Mouse (Mus musculus) frontal cortex, postnatal 10 days (tissue): ENCODE results near the gene Aftph.

Experiments used
- DNase-seq, 2 experiments: peaks; one replicate each; pipeline ENCODE4 v3.0.0; 2022; ENCODE audit warnings: low spot score in 2 of 2, mixed read lengths in 1 of 2

Aftph gene

DNA sequence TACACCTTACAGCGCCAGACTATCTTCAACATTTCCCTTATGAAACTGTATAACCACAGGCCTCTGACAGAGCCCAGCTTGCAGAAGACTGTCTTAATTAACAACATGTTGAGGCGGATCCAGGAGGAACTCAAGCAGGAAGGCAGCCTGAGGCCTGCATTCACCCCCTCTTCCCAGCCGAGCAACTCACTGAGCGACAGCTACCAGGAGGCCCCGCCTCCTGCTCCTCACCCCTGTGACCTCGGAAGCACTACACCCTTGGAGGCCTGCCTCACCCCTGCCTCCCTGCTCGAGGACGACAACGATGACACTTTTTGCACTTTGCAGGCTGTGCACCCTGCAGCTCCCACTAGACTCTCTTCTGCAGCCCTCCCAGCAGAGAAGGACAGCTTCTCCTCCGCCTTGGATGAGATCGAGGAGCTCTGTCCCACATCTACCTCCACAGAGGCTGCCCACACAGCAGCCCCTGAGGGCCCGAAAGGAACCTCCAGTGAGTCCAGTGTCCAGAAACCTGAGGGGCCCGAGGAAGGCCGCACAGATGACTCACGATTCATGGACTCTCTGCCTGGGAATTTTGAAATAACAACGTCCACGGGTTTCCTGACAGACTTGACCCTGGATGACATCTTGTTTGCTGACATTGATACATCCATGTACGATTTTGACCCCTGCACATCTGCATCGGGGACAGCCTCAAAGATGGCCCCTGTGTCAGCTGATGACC, 93.3 kb downstream of the Aftph start:
- no peak for DNase-seq

DNA sequence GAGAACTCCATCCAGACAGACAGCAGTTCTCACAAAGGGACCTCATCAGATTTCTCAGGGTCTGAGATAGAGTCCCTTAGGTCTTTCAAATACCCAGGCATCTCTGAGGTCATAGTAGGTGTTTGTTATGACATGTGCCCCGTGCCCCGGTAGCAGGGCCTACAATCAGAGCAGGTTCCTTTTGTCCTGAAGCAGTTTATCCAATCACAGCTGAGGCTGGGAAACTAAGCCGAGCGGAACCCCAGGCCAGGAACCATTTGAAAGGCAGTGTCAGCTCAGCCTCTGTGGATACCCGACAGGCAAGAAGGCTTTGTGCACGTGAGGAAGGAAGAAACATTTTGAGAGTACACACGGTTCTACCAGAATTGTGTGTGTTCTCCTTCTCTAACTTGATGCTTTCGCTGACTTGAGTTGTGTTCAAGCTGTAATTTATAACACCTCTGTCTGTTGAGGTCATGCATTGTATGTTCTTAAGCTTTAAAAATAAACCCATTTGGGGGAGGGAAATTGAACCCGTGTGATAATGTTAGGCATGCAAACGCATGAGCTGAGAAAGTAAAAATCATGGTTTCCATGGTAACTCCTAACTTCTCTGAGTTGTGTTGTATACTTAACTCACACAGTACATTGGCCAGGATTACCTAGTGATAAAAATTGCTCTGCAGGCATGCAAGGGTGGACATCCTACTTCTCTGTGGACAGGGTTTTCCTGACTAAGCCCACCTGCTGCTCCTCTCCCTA, 94.2 kb downstream of the Aftph start:
- DNase-seq, result no peak

GRCm38 (mm10) chr11:20646142-20646541, 95.2 kb downstream of the Aftph start:
- no peak for DNase-seq

DNA sequence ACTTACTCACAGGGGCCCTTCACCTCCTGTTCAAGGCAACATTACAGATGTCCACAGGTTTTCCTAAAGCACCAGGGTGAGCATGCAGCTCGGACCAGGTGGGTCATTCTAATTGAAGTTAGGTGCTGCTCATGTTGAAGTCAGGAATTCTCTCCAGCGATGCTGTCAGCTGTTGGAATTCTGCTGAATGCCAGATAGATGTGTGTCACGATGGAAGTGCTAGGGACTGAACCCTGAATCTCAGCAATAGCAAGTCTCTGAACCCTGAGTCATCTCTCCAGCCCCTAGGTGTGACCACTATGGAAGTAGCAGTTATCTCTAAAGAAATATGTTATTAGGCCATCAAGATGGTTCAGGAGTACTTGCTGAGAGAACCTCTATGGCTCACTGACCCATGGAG, 95.9 kb downstream of the Aftph start:
- DNase-seq, result no peak

DNA sequence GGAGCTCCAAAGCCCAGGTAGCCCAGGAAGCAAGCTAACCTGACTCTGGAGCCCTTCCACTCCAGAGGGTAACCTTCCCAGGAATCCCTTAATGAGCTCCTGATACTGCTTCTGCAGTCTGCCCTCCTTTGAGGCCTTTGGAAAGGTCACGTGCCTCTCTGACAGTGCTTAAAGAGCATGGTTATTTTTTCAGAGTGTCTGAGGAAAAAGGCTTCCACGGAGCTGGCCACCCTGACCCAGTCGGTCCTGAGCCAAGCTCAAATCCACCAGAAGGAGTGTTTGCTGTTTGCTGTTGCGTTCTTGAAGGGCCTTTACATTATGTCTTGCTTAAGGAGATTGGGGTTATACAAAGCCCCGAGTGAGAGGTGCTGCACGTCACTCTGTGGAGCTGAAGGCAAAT, 96.5 kb downstream of the Aftph start:
- DNase-seq, result no peak

- DNase-seq, result no peak
These were observed 97.2 kb downstream of the Aftph start for GRCm38 (mm10) chr11:20644166-20644565.

GRCm38 (mm10) chr11:20643161-20643560, 98.2 kb downstream of the Aftph start:
- no peak for DNase-seq

- no peak for DNase-seq
These were observed 99.1 kb downstream of the Aftph start for GRCm38 (mm10) chr11:20642321-20642720.

DNA sequence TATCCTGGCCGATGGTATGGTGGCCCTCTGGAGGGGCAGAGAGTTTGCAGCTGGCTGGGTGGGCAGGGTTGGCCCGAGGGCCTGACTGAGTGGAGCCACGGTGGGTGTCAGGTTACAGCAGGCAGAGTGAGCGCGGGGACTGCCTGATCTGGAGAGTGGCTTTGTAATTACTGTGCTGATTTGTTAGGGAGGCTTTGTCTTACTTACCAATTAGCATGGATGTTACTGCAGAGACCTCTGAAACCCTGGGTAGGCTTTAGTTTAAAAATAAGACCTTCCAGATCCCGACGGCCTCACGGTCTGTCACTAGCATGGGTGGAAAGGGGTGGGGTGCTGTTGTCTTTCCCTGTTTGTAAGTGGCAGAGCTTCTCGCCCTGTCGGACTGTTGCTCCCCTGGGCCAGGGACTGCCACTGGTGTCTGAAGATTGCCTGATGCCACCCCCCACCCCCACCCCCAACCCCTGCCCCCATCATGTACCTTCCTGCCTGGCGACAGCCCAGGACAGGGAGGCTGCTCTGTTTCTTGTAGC, 101.4 kb downstream of the Aftph start:
- no peak for DNase-seq

DNA sequence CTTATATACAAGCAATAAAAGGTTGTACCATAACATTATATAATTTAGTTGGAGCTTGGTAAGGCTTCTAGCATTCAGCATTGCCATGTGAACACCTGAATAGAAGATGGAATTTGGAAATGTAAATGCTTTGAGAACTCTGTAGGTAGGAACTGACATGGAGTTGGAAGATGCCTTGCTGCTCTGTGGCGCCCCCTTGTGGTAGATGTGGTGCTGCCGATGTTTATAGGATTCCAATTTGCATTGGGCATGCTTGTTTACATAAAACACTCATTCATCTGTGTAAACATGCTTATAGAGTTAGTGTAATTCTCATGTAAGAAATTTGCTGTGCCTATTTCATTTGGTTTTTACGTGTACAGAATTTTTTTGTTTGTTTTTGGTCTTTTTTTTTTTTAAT, 102.5 kb downstream of the Aftph start:
- DNase-seq, result peak in 1 of 2 experiments; percentile 53

DNA sequence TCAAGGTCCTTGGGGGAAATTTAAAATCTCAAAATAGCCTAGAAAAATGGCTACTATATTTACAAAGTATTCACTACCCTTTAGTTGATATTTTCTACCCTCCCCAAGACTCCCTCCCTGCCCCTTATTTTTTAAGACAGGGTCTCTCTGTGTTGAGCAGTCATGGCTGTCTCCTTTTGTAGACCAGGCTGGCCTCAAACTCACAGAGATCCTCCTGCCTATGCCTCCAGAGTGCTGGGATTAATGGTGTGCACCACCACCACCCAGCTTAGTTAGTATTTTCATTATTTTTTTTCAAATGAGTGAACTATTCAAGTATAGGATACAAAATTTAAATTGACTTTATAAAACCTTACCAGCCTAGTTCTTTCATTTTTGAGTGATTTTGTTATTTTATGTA, 104.3 kb downstream of the Aftph start:
- DNase-seq, result no peak

DNA sequence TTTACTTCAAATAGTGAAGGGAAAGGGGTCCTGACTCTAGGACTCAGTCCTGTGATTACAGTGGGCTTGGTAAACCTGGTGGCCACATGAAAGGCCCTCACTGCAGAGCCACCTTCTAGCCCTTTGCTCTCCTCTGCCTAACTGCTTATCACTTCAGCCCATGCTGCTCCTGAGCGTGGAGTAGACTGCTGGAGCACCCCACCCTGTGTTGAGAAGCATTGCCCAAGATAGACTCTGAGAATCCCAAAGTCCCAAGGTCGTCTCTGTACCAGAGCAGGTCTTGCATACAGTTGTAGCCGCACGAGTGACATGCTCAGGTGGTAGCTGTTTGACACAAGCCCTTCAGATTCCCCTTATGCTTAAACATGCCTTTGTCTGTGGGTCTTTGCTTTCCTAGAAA, 105.3 kb downstream of the Aftph start:
- DNase-seq, result no peak

DNA sequence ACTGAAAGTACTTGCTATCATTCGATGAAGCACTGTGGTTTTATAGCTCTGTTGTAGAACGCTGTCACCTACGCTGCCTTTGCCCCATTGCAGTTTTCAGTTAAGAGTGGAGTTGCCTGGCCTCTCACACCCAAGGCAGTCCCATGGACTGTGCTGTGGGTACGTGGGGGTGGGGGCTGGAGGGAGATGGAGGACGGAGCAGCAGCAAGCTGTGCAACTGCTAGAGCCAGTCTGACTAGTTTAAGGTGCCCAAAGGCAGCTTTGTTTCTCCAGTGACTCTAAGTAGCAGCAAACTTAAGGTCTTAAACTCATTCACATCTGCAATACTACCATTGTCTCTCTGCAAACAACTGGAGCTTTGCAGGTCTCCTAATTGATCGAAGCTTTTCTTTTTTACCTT, 105.7 kb downstream of the Aftph start:
- DNase-seq, result no peak
